Mouse (Mus musculus) lung, adult 2 months (tissue): ENCODE results near the gene Shisa5. TPM values are rescaled to one million over a fixed set of nuclear protein-coding genes. Genes with fewer than 3 reads are reported as not detected.
A peak's percentile ranks its signal among the peaks of the same experiment; 100 is the strongest.

ENCODE experiments used
- DNase-seq: peaks from one replicate; pipeline ENCODE4 v3.0.0; 2022
- H3K4me1 ChIP-seq: fragments of 200-500 bp; 2 replicates; pipeline ENCODE4 v1.6.1; 2011; ENCODE audit warnings: low read length; ENCODE audit not compliant: control insufficient read depth, insufficient read depth
- H3K4me3 ChIP-seq: fragments of 200-500 bp; replicated peaks from 2 replicates; pipeline ENCODE3; 2011; ENCODE audit warnings: low read depth, mild to moderate bottlenecking, control low read depth, low read length; ENCODE audit errors: extremely low read depth
- CTCF ChIP-seq: fragments of 200-500 bp; IDR thresholded peaks from 2 replicates; pipeline ENCODE4 v1.5.1; 2011; ENCODE audit warnings: mild to moderate bottlenecking, low read length, control low read depth; ENCODE audit not compliant: insufficient read depth
- POLR2A ChIP-seq: fragments of 200-500 bp; IDR thresholded peaks from 2 replicates; pipeline ENCODE4 v1.6.1; 2011; ENCODE audit warnings: low read depth, mild to moderate bottlenecking, control low read depth, low read length, borderline replicate concordance; ENCODE audit errors: extremely low read depth
- WGBS: fragments of 180-500 bp; shearing (Covaris S2); methylation state at CpG from one replicate; pipeline ENCODE4 v1.1.7; 2018; 5-methylcytosine and 5-hydroxymethylcytosine counted together
- polyA plus RNA-seq: library from polyadenylated mRNA; depleted of rRNA; stranded (reverse); fragments of >200 nt; gene quantifications from 2 replicates; pipeline ENCODE4 v1.2.3, GENCODE M21; 2012

The Shisa5 gene
- polyA plus RNA-seq, 1 experiment = 918 TPM

DNA sequence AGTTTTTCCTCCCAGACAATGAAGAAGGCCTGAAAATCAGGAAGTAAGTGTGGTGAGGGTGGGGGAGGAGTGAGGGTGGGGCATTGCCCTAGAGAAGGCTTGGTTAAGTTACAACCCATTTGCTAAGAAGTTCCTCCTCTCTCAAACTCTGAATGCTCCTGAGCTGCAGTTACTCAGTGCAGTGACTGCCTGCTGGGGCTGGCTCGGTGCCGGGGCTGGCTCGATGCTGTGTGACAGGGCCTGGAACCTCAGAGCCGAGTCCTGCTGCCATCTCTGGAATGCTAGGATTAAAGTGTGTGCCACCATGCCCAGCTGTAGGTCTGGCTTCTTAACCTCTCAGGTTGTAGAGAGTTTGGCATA lies 39.2 kb upstream of the Shisa5 start:
- H3K4me3 ChIP-seq = no peak overlapping the region
- 0 out of 2 replicates have a peak, but pooled peaks cover 2% of the 10 kb centered on the region for H3K4me1 ChIP-seq
- WGBS = 58% methylated on average over 4 of the region's 4 CpGs
- no peak for TF ChIP-seq CTCF
- TF ChIP-seq POLR2A = no peak
- DNase-seq = no peak

- WGBS = 8% methylated on average over 3 of the region's 3 CpGs
- H3K4me3 ChIP-seq = no peak overlapping the region
- DNase-seq = peak; percentile 64
- TF ChIP-seq POLR2A (no peak), CTCF (peak; percentile 96)
- 0 out of 2 replicates have a peak, but pooled peaks cover 2% of the 10 kb centered on the region for H3K4me1 ChIP-seq
These were observed 37.6 kb upstream of the Shisa5 start for GRCm38 (mm10) chr9:109000726-109001125.

GRCm38 (mm10) chr9:109003201-109003600 lies 35.2 kb upstream of the Shisa5 start:
- DNase-seq = peak; percentile 29
- Histone ChIP-seq H3K4me3 (no peak overlapping the region), H3K4me1 (0 out of 2 replicates have a peak, but pooled peaks cover 2% of the 10 kb centered on the region)
- TF ChIP-seq POLR2A = no peak
- TF ChIP-seq CTCF = peak; percentile 55
- WGBS = 66% methylated on average over 2 of the region's 2 CpGs

DNA sequence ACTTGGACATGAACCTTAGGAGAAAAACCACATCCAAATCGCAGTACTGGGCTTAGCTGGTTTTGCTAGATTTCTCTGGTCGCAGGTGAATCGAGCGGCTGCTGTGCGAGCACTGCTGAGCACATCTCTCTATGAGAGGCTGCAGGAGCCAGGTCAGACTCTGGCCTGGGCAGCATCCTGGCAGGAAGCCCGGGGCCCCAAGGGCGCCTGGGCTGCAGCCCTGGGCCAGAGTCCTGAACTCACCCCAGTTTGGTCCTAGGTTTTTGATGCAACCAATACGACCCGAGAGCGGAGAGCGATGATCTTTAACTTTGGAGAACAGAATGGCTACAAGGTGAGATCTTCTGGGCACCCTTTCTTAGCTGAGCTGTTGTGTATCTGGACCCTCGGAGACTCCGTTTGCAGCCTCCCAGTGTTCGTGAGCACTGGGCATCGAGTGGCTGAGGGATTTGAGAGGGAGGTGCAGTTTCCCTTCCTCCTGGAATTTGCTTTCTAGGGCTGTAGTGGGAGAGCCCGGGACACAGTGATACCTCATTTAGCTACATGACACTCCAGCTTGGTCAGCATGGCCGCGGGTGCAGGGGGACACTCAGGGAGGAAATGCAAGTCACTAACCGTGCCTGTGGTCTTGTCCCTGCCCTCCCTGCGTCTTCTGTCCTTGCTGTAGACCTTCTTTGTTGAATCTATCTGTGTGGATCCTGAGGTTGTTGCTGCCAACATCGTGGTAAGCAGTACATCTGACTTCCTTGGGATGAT lies 31.2 kb upstream of the Shisa5 start:
- no peak for DNase-seq
- no peak overlapping the region for H3K4me3 ChIP-seq
- 77% methylated on average over 21 of the region's 21 CpGs for WGBS
- no peaks in the 10 kb centered on the region for H3K4me1 ChIP-seq
- TF ChIP-seq CTCF = no peak
- TF ChIP-seq POLR2A = no peak

- no peak overlapping the region for H3K4me3 ChIP-seq
- WGBS = 92% methylated on average over 9 of the region's 9 CpGs
- TF ChIP-seq CTCF = no peak
- no peak for TF ChIP-seq POLR2A
- H3K4me1 ChIP-seq = no peaks in the 10 kb centered on the region
- DNase-seq = no peak
These were observed 30.3 kb upstream of the Shisa5 start for GRCm38 (mm10) chr9:109008081-109008480.

GRCm38 (mm10) chr9:109008994-109009635 lies 29.2 kb upstream of the Shisa5 start:
- TF ChIP-seq POLR2A (no peak), CTCF (no peak)
- no peak for DNase-seq
- Histone ChIP-seq H3K4me1 (no peaks in the 10 kb centered on the region), H3K4me3 (no peak overlapping the region)
- WGBS = 58% methylated on average over 10 of the region's 10 CpGs

DNA sequence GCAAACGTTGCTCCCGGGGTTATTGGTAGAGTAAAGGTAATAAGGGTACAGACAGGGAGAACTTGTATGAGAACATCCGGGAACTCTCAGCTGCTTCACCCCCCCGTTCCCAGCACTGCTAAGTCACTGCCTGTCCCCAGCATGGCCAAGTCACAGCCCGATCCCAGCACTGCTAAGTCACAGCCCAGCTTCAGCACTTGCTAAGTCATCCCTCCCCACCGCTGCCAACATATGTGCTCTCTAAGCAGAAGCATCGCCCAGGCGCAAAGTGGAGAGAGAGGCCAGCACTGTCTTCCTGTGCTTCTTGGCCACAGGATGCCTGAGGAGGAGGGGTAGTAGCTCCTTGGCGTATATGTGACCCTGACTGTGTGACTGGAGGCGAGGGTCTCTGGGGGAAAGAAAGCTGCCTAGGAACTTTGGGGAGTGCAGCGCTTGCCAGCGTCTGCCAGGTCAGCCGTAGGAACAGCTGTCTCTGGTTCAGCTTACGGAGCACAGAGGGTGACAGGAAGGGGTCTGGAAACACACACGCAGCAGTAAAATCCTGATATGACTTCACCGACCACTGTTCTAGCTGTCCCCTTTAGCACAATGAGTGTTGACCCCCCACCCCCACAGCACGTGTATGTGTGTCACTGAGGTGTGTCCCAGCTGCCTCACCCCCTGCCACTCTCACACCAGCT lies 28.6 kb upstream of the Shisa5 start:
- WGBS = 42% methylated on average over 17 of the region's 17 CpGs
- DNase-seq = no peak
- H3K4me3 ChIP-seq = no peak overlapping the region
- H3K4me1 ChIP-seq = no peaks in the 10 kb centered on the region
- TF ChIP-seq CTCF (no peak), POLR2A (no peak)

DNA sequence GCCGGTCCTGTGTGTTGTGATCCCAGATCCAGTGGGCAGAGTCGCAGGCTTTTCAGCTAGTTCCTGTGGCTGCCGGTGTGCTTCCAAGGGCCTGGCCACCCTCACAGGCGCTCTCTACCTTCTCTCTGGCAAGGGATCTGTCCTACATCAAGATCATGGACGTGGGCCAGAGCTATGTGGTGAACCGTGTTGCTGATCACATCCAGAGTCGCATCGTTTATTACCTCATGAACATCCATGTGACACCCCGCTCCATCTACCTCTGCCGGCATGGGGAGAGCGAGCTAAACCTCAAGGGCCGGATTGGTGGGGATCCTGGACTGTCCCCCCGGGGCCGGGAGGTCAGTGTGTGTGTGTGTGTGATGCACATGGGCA lies 28.1 kb upstream of the Shisa5 start:
- TF ChIP-seq CTCF (no peak), POLR2A (no peak)
- WGBS = 84% methylated on average over 14 of the region's 14 CpGs
- DNase-seq = no peak
- Histone ChIP-seq H3K4me1 (no peaks in the 10 kb centered on the region), H3K4me3 (no peak overlapping the region)

DNA sequence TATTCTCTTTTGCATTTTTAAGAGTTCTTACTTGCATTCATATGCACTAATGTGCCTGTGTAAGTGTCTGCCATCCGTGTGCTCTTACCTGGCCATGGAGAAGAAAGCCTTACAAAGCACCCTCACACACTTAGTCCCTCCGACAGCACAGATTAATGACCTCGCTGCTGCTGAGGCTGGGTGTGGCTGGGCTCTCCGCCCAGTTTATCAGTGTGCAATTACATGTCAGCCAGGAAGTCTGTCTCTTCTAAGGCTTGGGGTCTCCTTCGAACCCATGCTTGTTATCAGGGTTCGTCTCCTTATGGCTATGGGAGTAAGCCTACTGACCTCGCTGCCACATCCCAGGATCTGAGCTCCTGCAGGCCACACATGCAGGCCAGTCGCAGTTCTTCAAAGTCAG lies 23.0 kb upstream of the Shisa5 start:
- TF ChIP-seq CTCF = no peak
- no peak for TF ChIP-seq POLR2A
- H3K4me1 ChIP-seq = no peaks in the 10 kb centered on the region
- DNase-seq = no peak
- 53% methylated on average over 8 of the region's 8 CpGs for whole genome bisulfite sequencing
- no peak overlapping the region for H3K4me3 ChIP-seq
